Comparison of ENCODE assay signal across 15 mouse cellular contexts in the genomic region with DNA sequence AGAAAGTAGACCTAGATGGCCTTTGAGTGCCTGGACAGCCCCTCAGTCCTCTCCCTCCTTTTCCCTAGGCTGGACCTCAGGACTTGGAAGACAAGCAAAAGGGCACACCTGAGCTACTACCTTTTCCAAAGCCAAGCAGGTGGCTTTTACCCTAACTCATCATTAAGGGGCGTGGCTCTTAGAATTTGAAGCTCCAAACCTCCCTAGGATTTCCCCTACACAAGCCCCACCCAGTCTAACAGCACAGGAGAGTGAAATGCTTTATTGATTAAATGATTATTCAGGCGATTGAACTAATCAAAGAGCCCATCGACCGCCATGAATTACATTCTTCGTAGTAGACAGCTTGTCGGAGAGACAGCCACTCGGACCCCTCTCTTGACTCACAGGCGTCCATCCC. TPM values are rescaled to one million over a fixed set of nuclear protein-coding genes. Genes with fewer than 3 reads are reported as not detected.
"Had no signal": no experiment of that assay in that cellular context is flagged by ENCODE, and none has a peak within 500 bp of the region (broad histone marks: within the 10 kb centered on the region; RNA-seq: fewer than 3 reads in every experiment).

No protein-coding gene starts in this region.

- H3K9ac ChIP-seq: kidney, embryonic 15.5 days; liver, embryonic 12.5 days; lung, embryonic 15.5 days; neural tube, embryonic 12.5 days had no signal

- H3K27ac ChIP-seq: kidney, embryonic 15.5 days; left cerebral cortex, adult 2 months; limb, embryonic 10.5 days; liver, embryonic 12.5 days; lung, embryonic 15.5 days; macrophage; neural tube, embryonic 12.5 days had no signal

- H3K9me3 ChIP-seq: kidney, embryonic 15.5 days; limb, embryonic 10.5 days; liver, embryonic 12.5 days; lung, embryonic 15.5 days; neural tube, embryonic 12.5 days had no signal

- H3K4me3 ChIP-seq: kidney, embryonic 15.5 days; left cerebral cortex, adult 2 months; limb, embryonic 10.5 days; liver, embryonic 12.5 days; lung, embryonic 15.5 days; megakaryocyte, embryonic 14.5 days; neural tube, embryonic 12.5 days had no signal

- ATAC-seq: intestine, embryonic 16.5 days; liver, embryonic 12.5 days had no signal

- H3K36me3 ChIP-seq: kidney, embryonic 15.5 days; limb, embryonic 10.5 days; liver, embryonic 12.5 days; lung, embryonic 15.5 days; neural tube, embryonic 12.5 days had no signal

- DNase-seq: kidney, adult 2 months; kidney, postnatal 14 days; lung, postnatal 14 days; retina, postnatal 1 day; right cerebral cortex, postnatal 14 days; thymus, postnatal 36 days had no signal

- H3K4me2 ChIP-seq: kidney, embryonic 15.5 days; liver, embryonic 12.5 days; lung, embryonic 15.5 days; neural tube, embryonic 12.5 days had no signal

RNA-seq across cellular contexts. Expression of gene Pax5, which starts 2.0 kb away (rescaled TPM):
- polyA plus RNA-seq: intestine, embryonic 16.5 days; lung, embryonic 15.5 days had no signal
